Mouse (Mus musculus): ENCODE measurements around the gene Preb. TPM values are rescaled to one million over a fixed set of nuclear protein-coding genes. Genes with fewer than 3 reads are reported as not detected.
A peak's percentile ranks its signal among the peaks of the same experiment; 100 is the strongest.

Gene Preb
- total RNA-seq (2015) (53.5 and 54.6 TPM in 2 replicates), total RNA-seq (2017) (45.2 and 62.3 TPM in 2 replicates)

- peak; percentile 88 for ATAC-seq (replicated peaks; ENCODE audit: poor library complexity)
Measured at GRCm38 (mm10) chr5:30959966-30960501, at the start of gene Preb. Gene Preb, minus strand, starts transcription at chr5:30960361.

- ATAC-seq (replicated peaks; ENCODE audit: poor library complexity) = peak; percentile 92
Measured at GRCm38 (mm10) chr5:31004184-31004583, 44.0 kb upstream of the Preb start.

GRCm38 (mm10) chr5:31001560-31001959 lies 41.4 kb upstream of the Preb start:
- no peak for ATAC-seq (replicated peaks; ENCODE audit: poor library complexity)

- ATAC-seq (replicated peaks; ENCODE audit: poor library complexity) = no peak
Measured at GRCm38 (mm10) chr5:31000993-31001392, 40.8 kb upstream of the Preb start.

GRCm38 (mm10) chr5:31000122-31000521 lies 40.0 kb upstream of the Preb start:
- ATAC-seq (replicated peaks; ENCODE audit: poor library complexity) = no peak

- no peak for ATAC-seq (replicated peaks; ENCODE audit: poor library complexity)
Measured at GRCm38 (mm10) chr5:30999324-30999723, 39.2 kb upstream of the Preb start.

GRCm38 (mm10) chr5:30998306-30998705 lies 38.1 kb upstream of the Preb start:
- peak; percentile 96 for ATAC-seq (replicated peaks; ENCODE audit: poor library complexity)

- ATAC-seq (replicated peaks; ENCODE audit: poor library complexity) = no peak
Measured at GRCm38 (mm10) chr5:30994910-30995635, 34.9 kb upstream of the Preb start.

- ATAC-seq (replicated peaks; ENCODE audit: poor library complexity) = no peak
Measured at GRCm38 (mm10) chr5:30994074-30994473, 33.9 kb upstream of the Preb start.

GRCm38 (mm10) chr5:30992980-30993676 lies 33.0 kb upstream of the Preb start:
- ATAC-seq (replicated peaks; ENCODE audit: poor library complexity) = no peak

GRCm38 (mm10) chr5:30982357-30982756 lies 22.2 kb upstream of the Preb start:
- 0 out of 2 replicates have a peak, but pooled peaks have one; percentile 39 for ATAC-seq (replicated peaks; ENCODE audit: poor library complexity)

- no peak for ATAC-seq (replicated peaks; ENCODE audit: poor library complexity)
Measured at GRCm38 (mm10) chr5:30974870-30975656, 14.9 kb upstream of the Preb start.

GRCm38 (mm10) chr5:30969440-30969839 lies 9.3 kb upstream of the Preb start:
- peak; percentile 48 for ATAC-seq (replicated peaks; ENCODE audit: poor library complexity)

- no peak for ATAC-seq (replicated peaks; ENCODE audit: poor library complexity)
Measured at GRCm38 (mm10) chr5:30968416-30968815, 8.3 kb upstream of the Preb start, which contains the start of gene Tcf23. Gene Tcf23, plus strand, starts transcription at chr5:30968662.

GRCm38 (mm10) chr5:30966189-30966588 lies 6.0 kb upstream of the Preb start:
- no peak for ATAC-seq (replicated peaks; ENCODE audit: poor library complexity)

- ATAC-seq (replicated peaks; ENCODE audit: poor library complexity) = no peak
Measured at GRCm38 (mm10) chr5:30963916-30964315, 3.8 kb upstream of the Preb start.

- peak; percentile 58 for ATAC-seq (replicated peaks; ENCODE audit: poor library complexity)
Measured at GRCm38 (mm10) chr5:30961545-30962505, 1.7 kb upstream of the Preb start.

GRCm38 (mm10) chr5:30960814-30961213 lies 653 bp upstream of the Preb start:
- no peak for ATAC-seq (replicated peaks; ENCODE audit: poor library complexity)

GRCm38 (mm10) chr5:30959198-30959854 lies 835 bp downstream of the Preb start:
- ATAC-seq (replicated peaks; ENCODE audit: poor library complexity) = no peak

Data from megakaryocyte progenitor cell, adult 5-6 weeks (primary cell).